Mouse (Mus musculus): ENCODE data around the gene Tm9sf2. TPM values are rescaled to one million over a fixed set of nuclear protein-coding genes. Genes with fewer than 3 reads are reported as not detected.
A peak's percentile ranks its signal among the peaks of the same experiment; 100 is the strongest.
"Not testable (repeated sequence)": the region's sequence is repeated elsewhere in the genome, so short reads cannot be mapped to it uniquely, and the experiment has no call there.

Tm9sf2 gene
- polyA plus RNA-seq, 1 experiment: 116 TPM

DNA sequence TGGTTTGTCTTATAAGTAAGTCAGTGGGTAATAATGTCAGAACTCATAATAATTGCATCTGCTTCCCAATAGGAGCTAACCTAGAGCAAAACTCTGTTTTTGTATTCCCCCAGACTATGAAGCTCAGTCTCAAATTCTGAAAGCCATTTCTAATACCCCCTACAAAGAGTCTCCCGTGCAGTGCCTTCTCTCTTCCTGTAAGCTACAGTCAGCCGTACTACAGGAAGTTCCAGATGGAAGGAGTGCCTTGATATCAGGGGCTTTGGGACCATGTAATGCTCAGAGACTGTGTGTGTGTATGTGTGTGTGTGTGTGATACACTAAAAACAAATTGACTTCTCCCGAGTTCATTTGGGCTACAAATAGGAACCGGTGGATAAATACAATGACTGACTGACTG, 7.3 kb upstream of the Tm9sf2 start:
- DNase-seq (ENCODE audit: low spot score): no peak

DNA sequence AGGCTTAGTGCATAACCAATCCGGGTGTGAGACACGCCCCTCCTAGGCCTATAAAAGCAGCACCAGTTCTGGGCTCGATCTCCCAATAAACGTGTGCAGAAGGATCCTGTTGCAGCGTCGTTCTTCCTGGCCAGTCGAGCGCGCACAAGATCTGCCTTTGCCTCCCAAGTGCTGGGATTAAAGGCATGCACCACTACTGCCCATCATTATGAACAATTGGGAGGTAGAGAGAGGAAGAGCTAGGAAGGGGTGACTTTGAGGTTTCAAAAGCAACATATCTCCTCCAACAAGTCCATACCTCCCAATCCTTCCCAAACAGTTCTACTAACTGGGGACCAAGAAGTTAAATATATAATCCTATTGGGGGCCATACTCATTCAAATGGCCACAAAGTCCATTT, 4.9 kb upstream of the Tm9sf2 start:
- DNase-seq (ENCODE audit: low spot score): not testable (repeated sequence)

DNA sequence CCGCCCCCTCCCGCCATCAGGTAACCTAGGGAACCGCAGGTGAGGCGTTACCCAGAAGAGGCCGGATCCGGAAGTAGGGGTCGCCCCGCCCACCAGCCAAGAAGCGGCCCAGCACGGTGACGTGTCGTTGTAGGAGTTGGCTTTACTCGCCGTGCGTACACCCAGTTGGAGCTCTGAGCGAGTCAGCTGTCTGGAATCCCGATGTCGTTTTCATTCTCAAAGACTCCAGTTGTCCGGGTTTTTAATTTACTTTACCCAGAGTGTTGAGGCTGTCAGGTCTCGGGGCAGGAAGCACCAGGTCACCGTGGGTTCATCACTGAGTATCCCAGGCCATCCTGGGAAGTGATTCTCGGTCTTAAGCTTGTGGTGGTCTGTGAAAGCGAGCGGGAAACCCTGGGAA, 2.0 kb upstream of the Tm9sf2 start:
- DNase-seq (ENCODE audit: low spot score): peak; percentile 79

DNA sequence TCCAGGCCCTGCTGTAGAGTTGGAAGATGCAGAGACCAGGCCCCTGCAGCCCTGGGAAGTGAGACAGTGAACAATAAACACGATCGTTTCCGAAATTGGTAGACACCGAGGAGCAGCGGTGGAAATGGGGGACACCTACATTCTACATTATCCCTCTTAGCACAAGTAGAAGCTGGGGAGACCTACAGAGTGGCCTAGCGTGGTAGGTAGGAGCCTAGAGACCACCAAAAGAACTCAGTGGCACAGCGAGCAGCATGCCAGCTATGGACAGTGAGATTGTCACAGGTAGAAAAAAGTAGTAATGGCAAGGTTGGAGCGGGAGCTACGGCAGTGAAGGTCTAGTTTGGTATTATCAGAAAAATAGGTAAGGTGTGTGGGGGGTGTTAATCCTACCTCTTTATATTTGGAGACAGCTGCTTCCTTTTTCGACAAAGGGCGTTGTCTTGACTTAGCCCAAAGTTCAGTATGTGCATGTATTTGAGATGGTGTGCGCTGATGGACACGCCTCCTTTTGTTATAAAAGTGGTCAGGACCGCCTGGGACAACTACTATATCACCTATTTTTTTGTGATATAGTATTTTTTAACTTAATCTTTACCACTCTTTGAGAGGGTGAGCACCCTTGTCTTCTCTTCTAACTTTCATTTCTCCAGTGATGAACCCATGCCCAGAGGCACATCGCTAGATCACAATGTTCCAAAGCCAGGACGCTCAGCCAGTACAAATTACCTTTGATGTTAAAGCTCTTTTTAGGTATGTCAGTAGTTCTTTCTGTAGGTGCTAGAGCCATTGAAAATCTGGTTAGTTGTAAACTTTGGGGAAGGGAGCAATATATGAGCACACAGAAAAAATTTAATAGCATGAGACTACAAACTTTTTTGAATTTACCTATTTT, 1.2 kb upstream of the Tm9sf2 start:
- no peak for DNase-seq (ENCODE audit: low spot score)

DNA sequence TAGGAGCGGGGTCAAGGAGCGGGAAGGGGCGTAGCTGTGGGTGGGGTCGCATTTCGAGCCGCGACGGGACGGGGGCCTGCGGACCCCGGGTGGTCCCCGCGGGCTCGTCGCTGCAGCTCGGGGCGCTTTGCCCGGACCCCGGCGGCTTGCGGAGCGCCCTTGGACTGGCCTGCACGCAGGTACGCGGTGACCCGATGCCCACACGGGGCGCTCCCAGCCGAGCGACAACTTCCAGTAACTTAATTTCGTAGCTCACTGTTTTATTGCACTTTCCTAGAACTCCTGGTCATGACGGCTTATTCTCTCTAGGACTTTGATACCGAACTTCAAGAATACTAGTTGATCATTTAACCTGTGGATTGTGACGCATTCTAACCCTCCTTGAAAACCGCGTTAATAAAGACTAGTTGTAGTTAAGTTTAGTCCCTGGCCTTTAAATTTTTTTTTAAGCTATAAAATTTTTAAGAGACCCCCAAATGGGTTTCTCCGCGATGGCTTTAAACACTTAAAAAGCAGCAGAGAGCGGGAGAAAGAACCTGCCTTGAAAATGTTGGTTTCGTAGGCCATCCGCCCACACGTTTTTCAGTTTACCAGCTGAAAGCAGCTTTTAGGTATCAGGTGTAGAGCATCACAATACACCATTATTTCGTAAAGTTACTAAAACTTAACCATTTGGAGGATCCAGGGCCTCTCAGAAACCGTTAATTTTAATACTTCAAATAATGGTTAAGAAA, 810 bp downstream of the Tm9sf2 start:
- DNase-seq (ENCODE audit: low spot score): no peak

DNA sequence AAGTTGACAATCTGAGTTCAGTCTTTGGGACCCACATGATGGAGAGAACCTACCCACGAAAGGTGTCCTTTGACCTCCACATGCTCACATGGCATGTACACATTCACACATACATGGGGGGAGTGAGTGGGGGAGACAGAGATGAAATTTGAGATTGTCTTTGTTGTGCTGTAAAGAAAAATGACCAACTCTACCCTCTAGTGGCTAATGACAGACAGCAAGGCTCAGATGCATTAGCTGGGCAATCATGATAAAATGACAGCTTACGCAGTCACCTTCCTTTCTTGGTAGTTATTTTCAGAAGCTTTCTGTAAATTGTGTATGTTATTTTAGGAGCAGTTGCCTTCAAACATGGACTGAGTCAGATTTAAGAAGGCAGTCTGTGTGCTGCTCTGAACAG, 4.8 kb downstream of the Tm9sf2 start:
- DNase-seq (ENCODE audit: low spot score): no peak

DNA sequence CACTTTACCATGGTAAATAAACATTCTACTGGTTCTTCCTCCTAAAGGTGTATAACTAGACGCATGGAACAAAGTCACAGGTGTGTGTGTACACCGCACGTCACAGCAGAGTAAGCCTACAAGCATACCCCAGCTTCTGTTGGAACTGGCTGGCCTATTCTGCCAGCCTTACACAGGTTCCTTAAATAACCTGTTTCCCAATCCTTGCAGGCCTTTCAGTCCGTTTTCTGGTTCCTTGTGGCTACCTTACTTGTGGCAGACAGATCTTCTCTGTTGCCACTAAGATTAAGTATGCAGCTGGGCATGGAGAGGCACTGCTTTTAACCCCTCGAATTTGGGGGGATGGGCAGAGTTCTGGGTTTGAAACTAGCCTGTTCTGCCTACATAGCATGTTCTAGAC, 5.5 kb downstream of the Tm9sf2 start:
- no peak for DNase-seq (ENCODE audit: low spot score)

DNA sequence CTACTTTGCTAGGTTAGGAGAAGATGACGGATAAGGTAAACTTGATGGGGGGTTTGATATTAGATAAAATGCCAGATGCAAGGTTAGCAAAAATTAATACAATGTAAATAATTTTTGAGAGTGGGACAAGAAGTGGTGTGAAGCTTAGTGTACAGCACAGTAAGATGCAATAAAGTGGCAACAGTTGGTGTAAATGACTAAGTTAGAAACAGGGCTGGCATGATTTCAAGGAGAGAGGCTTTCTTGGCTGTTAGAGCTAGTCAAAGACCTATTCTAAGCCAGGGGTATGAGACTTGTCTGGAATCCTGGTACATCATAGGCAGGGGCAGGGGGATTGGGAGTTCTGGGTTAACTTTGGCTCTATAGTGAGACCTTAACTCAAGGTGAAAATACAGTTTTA, 9.4 kb downstream of the Tm9sf2 start:
- no peak for DNase-seq (ENCODE audit: low spot score)

DNA sequence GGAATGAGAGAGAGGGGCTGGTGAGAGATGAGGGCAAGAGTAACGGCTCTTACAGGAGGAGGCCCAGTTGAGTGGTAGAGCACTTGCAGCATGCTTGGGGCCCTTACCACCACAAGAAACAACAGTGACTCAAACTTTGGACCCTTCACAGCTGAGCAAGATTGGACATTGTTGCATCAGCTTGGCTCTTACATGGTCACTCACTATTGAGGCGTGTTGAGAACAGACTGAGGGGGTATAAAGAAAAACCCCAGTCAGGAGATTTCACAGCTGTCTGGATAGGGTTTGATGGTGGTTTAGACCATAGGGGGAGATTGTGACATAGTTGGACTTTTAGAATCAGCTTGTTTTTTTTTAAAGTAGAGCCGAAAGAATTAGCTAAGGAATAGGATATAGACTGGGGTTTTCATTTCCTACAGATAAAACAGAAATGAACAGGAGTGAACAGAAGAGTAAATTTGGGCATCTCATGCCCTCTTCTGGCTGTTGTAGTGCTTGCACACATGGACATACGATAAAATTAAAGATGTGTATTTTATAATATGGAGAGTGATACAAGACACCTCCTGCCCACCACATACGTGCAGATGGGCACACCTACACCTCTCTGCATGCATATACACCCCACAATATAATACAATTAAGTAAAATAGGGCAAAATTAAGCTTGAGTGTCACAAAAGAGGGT, 23.4 kb downstream of the Tm9sf2 start:
- DNase-seq (ENCODE audit: low spot score): no peak

DNA sequence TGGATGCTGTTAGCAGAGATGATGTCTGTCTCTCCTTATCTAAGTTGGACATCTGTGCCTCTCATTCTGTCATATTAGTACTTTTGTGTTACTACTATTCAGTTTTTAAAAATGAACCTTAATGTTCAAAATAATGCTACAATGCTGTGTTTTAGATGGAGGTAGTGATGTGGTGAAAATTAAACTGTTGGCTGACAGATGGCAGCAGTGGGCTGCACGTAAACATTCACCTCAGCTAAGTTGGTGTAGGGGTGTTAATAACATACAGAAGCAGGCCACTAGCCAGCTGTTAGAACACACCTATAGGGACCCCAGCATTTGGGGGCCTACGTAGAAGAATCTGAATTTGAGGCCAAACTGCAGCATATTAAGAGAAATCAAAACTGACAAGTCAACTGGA, 24.8 kb downstream of the Tm9sf2 start:
- DNase-seq (ENCODE audit: low spot score): no peak

DNA sequence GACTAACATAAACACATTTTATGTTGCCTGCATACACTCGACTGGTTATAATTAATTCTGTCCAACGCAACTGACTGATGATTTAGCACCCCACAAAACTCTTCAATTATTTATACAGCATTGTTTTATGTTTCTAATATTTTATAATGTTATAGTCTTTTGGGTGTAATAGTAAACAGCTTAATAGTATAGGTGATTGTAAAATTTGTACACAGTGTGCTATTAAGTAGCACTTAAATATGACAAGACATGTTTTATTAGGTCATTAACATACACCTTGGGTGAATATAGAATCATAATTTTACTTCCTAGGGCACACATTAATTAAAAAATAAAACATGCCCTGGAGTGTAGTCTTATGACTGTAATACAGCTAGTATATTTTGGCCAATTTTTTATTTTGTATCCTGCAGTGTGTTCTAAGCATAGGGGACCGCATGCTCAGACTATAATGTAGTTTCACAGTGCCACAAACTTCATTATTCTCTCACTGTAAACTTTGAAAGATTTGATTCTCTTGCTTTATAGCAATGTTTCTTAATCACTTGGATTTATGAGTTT, 29.6 kb downstream of the Tm9sf2 start:
- DNase-seq (ENCODE audit: low spot score): no peak

DNA sequence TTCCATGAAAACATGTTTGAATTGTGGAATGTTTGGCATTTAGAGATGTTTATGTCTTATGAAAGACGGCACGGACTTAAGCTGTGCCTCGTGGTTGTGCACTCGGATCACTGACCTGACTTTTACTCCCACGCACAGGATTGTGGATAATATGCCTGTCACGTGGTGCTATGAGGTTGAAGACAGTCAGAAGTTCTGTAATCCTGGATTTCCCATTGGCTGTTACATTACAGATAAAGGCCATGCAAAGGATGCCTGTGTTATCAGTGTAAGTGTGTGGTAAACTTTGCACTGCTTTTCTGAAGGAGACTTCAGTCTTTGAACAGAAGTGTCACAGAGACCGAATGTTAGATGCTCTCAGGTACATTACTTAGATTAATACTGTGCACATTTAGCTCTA, 30.4 kb downstream of the Tm9sf2 start:
- no peak for DNase-seq (ENCODE audit: low spot score)

DNA sequence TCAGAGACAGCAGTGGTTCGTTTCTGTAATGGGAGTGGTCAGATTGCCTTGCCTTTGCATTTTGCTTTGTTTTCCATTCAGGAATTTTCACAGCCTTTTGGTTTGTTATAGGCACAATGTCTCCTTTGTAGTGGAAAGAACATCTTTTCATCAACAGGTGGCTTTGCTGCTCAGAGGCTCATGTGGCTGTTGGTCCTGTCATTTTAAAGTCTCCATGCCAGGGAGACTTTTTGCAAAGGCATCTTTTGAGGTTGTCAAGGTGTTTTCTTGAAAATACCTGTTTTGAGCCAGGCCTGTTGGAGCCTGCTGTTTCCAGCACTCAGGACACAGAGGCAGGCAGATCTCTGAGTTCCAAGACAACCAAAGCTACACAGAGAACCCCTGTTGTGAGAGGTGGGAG, 33.3 kb downstream of the Tm9sf2 start:
- no peak for DNase-seq (ENCODE audit: low spot score)

DNA sequence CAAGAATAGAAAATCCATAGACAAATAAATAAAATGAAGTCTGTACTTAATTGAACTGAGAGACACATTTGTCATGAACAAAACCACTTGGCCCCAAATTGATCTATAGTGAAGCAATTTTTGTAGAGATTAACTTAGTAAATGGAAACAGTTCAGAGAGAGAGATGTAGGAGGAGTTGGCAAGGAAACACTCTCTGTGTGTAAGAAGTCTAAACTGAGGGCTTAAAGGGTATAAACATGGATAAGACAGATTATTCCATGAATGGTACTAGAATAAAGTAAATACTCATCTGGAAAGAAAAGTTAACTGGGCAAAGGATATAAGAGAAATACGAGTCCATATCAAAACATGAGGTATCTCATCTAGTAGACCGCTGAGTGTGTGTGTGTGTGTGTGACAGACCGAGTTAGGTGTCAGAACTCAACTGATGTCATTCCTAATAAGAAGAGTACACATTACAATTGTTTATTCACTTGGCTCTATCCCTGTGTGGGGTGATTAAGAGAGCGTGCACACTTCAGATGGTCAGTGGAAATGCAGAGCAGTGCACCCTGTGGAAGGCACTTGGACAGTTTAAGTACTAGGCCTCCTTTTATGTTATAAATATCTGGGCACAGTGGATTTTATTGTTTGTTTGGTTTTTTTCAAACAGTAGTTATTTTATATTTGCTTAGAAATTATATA, 36.9 kb downstream of the Tm9sf2 start:
- no peak for DNase-seq (ENCODE audit: low spot score)

DNA sequence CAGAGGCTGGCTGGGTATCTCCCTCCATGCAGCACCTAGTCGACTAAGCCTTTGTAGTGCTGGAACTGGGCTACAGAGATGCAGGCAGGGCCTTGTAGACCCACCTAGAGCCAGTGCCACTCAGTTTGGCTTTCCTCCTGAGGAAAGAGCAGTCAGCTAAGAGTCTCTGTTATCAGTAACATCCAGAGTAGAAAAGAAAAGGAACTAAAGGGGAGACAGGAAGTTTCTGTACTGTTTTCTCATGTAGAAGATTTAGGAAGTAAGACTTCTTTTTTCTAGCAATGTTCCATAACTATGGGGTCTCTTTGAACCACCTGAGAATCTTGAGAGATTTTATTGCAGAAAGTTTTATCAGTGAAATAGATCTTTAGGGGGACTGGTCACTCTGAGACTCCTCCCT, 38.5 kb downstream of the Tm9sf2 start:
- no peak for DNase-seq (ENCODE audit: low spot score)

DNA sequence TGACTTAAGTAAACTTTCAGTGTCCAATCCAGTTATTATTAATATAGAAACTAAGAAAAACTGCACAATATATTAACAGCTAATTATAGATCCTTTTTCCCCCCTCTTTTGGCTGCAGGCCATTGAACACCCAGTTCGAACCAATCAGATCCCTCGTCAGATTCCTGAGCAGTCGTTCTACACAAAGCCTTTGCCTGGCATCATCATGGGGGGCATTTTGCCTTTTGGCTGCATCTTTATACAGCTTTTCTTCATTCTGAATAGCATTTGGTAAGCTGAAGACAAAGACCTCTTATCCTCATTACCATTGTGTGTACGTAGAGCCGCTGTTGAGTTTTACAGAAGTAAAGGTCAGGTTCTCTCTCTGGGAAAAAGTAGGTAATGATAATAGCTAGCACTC, 43.8 kb downstream of the Tm9sf2 start:
- DNase-seq (ENCODE audit: low spot score): no peak

DNA sequence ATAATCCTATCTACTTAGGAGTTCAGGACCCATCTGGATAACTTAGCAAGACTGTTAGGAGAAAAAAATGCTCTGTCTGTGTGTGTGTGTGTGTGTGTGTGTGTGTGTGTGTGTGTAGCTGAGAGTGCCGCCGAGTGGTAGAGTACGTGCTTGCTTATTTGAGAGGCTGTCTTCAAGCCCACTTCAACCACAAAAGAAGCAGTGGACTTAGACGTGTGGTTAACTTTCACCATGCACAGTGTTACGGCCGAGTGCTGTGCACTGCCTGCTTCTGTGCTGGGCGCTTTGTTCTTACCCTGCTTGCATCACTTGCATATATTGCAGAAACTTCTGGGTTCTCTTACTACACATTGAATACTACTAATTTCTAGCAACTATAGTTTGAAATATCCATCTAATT, 50.9 kb downstream of the Tm9sf2 start:
- no peak for DNase-seq (ENCODE audit: low spot score)

DNA sequence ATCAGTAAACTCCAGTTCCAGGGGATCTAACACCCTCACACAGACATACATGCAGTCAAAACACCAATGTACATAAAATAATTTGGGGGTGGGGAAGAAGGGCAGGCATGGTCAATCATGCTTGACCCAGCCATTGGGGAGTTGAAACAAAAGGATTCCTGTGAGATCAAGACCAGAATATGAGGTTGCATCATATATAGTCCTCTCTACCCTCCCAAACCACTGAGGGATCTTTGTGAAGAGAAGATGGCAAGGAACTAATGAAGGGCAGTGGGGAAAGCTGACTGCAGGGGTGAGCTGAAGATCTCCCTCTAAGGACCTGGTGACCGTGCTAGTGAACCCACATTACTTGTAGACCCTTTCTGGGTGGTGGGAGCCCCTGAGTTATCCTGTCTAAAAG, 54.1 kb downstream of the Tm9sf2 start:
- no peak for DNase-seq (ENCODE audit: low spot score)

DNA sequence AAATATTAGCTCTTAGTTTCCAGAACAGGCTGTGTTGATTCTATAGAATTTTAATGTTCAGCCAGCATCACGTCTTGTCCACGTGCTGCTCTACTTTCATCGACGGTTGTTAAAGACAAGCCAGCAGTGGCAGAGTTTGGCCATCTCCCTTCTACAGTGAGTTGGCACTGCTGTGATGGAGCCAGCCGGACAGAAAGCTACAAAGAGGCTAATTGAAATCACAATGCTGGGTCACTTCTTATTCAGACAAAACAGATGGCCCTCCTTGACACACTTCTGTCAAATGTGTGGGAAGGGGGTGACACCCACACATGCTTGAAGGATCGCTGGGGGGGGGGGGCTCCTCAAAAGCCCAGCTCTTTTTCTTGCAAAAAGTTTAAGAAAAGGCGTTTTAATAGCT, 62.1 kb downstream of the Tm9sf2 start:
- no peak for DNase-seq (ENCODE audit: low spot score)

DNA sequence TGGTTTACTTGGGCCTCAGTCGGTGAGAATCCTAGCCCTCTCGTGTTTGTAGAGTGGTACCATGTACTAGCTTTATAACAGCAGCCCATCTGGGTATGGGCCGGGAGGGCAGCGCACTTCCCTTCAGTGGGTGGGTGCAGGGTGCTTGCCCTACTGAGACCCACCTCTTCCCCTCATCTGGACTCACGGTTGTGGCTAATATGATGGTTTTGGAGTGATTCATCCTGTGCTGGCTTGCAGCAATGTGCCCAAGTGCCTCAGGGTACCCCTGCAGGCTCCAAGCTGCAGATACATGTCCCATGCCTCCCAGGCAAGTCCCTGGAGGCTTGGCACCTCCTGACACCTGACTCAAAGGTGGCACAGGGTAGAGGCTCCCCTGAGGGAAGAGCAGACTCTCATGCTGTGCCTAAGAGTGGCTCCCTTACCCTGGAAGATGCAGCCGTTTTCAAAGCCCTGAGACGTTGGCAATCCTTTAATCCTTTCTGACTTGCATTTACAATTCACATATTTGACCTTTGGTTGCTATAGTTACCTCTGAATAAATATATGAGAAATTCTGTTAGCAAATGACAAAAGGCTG, 63.5 kb downstream of the Tm9sf2 start:
- no peak for DNase-seq (ENCODE audit: low spot score)

DNA sequence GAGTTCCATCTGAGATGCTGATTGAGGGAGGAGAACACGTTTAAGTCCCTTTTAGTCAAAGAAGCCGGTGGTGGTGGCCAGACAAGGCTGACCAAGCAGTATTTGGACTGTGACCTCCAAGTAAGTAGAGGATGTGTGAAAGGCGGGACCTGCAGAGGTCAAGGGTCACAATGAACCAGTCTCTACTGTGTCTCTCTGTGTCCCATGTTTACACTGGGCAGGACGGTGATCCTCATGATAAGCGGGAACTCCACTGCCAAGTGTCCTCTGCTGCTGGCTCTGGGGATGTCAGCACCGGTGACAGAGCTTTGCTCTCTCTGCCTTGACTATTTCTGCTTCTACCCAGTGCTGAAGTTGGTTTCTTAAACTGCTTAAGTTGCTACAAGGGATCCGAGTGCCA, 64.2 kb downstream of the Tm9sf2 start:
- no peak for DNase-seq (ENCODE audit: low spot score)

All from urinary bladder, adult 2 months (tissue).